9 mouse cellular contexts compared by ENCODE assay signal in genomic region chr9:61583281-61584072, GRCm38 (mm10).
DNase-seq lines count a peak whose midpoint lies in the region; ATAC-seq and TF ChIP-seq lines count a peak whose summit lies in the region.
"Had no signal": no experiment of that assay in that cellular context is flagged by ENCODE, and none has a peak within 500 bp of the region (broad histone marks: within the 10 kb centered on the region; RNA-seq: fewer than 3 reads in every experiment).

No protein-coding gene starts in this region.

- H3K27me3 ChIP-seq in embryonic facial prominence, embryonic 10.5 days (replicated peaks; ENCODE audit: low read depth, poor library complexity, severe bottlenecking), result no peaks in the 10 kb centered on the region; the same call in 1 of the 2 replicates
- no peaks in the 10 kb centered on the region for H3K27me3 ChIP-seq in forebrain, embryonic 16.5 days (replicated peaks; ENCODE audit: control insufficient read depth, insufficient read depth, low read length)
- H3K27me3 ChIP-seq in midbrain, postnatal 0 days (ENCODE audit: insufficient read depth, low read length), result no peaks in the 10 kb centered on the region

- 87% methylated on average over 21 of the region's 21 CpGs for WGBS in embryonic facial prominence, embryonic 10.5 days
- WGBS in forebrain, embryonic 16.5 days, result 37% methylated on average over 21 of the region's 21 CpGs
- WGBS in midbrain, postnatal 0 days, result 32% methylated on average over 21 of the region's 21 CpGs

- intact Hi-C loops in heart, postnatal 36 days (cut with DNase I), result no loop called here

- no peak for TF ChIP-seq CTCF in midbrain, postnatal 0 days (IDR thresholded peaks at IDR 0.05)

- H3K4me2 ChIP-seq in forebrain, embryonic 16.5 days (ENCODE audit: low read length), result no peak overlapping the region
- H3K4me2 ChIP-seq in midbrain, postnatal 0 days (ENCODE audit: low read depth, low read length, poor library complexity, severe bottlenecking), result no peak overlapping the region
- H3K4me2 ChIP-seq: heart, embryonic 12.5 days had no signal

- H3K27ac ChIP-seq in embryonic facial prominence, embryonic 10.5 days (replicated peaks), result 0 out of 2 replicates have a peak overlapping the region, but pooled peaks have one; percentile 3
- H3K27ac ChIP-seq in forebrain, embryonic 16.5 days (ENCODE audit: low read length), result peak overlapping the region; percentile 8; the same call in 1 of the 2 replicates
- H3K27ac ChIP-seq in midbrain, postnatal 0 days (ENCODE audit: low read depth, low read length), result peak overlapping the region; percentile 38; the same call in 1 of the 2 replicates

- no peaks in the 10 kb centered on the region for H3K9me3 ChIP-seq in embryonic facial prominence, embryonic 10.5 days
- H3K9me3 ChIP-seq in forebrain, embryonic 16.5 days (ENCODE audit: control insufficient read depth, low read length), result no peaks in the 10 kb centered on the region
- H3K9me3 ChIP-seq in midbrain, postnatal 0 days (ENCODE audit: low read length), result no peaks in the 10 kb centered on the region
- H3K9me3 ChIP-seq: heart, embryonic 12.5 days had no signal

- no peak for DNase-seq in embryonic facial prominence, embryonic 10.5 days (ENCODE audit: low spot score)
- DNase-seq in kidney, postnatal 10 days, result peak; percentile 66
- DNase-seq in midbrain, postnatal 0 days (ENCODE audit: low spot score), result peak; percentile 60
- DNase-seq in right cerebral cortex, postnatal 4 days, result no peak
- DNase-seq in heart, postnatal 36 days, result no peak
- DNase-seq in thymus, postnatal 14 days, result no peak
- DNase-seq: adrenal gland, adult 8-10 months had no signal

- ATAC-seq in forebrain, embryonic 16.5 days, result peak; percentile 55; the same call in 1 of the 2 replicates
- peak; percentile 52; the same call in 1 of the 2 replicates for ATAC-seq in midbrain, postnatal 0 days (ENCODE audit: low FRiP score)

- H3K9ac ChIP-seq in forebrain, embryonic 16.5 days (replicated peaks; ENCODE audit: low read depth, low read length), result no peak overlapping the region
- H3K9ac ChIP-seq in midbrain, postnatal 0 days (replicated peaks; ENCODE audit: low read length, poor library complexity, severe bottlenecking), result no peak overlapping the region
- H3K9ac ChIP-seq: heart, embryonic 12.5 days had no signal

- no peaks in the 10 kb centered on the region for H3K36me3 ChIP-seq in embryonic facial prominence, embryonic 10.5 days (replicated peaks)
- no peaks in the 10 kb centered on the region for H3K36me3 ChIP-seq in forebrain, embryonic 16.5 days (ENCODE audit: control insufficient read depth, insufficient read depth)
- no peaks in the 10 kb centered on the region for H3K36me3 ChIP-seq in midbrain, postnatal 0 days (ENCODE audit: insufficient read depth, low read length)
- H3K36me3 ChIP-seq: heart, embryonic 12.5 days had no signal

- H3K4me3 ChIP-seq in embryonic facial prominence, embryonic 10.5 days, result no peak overlapping the region
- H3K4me3 ChIP-seq in forebrain, embryonic 16.5 days (replicated peaks; ENCODE audit: low read length), result no peak overlapping the region
- H3K4me3 ChIP-seq in midbrain, postnatal 0 days (ENCODE audit: low read depth, low read length), result no peak overlapping the region
- H3K4me3 ChIP-seq: heart, embryonic 12.5 days had no signal

- H3K4me1 ChIP-seq in embryonic facial prominence, embryonic 10.5 days, result peaks cover 18% of the 10 kb centered on the region
- peaks cover 13% of the 10 kb centered on the region for H3K4me1 ChIP-seq in forebrain, embryonic 16.5 days (replicated peaks; ENCODE audit: control insufficient read depth, insufficient read depth, low read length)
- no peaks in the 10 kb centered on the region for H3K4me1 ChIP-seq in midbrain, postnatal 0 days (ENCODE audit: insufficient read depth, low read length)
- H3K4me1 ChIP-seq: heart, embryonic 12.5 days had no signal

Comparison
In these comparisons a context has a peak if more than half of its experiments do, and no peak if none do; other contexts are left out.
1. DNase-seq: peak in kidney, postnatal 10 days (single experiment) and midbrain, postnatal 0 days (single experiment); none in embryonic facial prominence, embryonic 10.5 days (single experiment), right cerebral cortex, postnatal 4 days (single experiment), heart, postnatal 36 days (0 of 2) and thymus, postnatal 14 days (single experiment).
2. Peak in every context shown above with its lines, with median percentiles within 50 percentile points of each other: H3K27ac ChIP-seq.